Mouse (Mus musculus) neutrophil, adult 83 days (primary cell): ENCODE data around the gene Steap3. TPM values are rescaled to one million over a fixed set of nuclear protein-coding genes. Genes with fewer than 3 reads are reported as not detected.

Source experiments
- total RNA-seq, 2 experiments: library from RNA; stranded (reverse); gene quantifications; one replicate each; pipeline ENCODE4 v1.2.4; 2023

The Steap3 gene
- total RNA-seq = 10 to 100 TPM; 15.9 to 24.6 TPM

DNA sequence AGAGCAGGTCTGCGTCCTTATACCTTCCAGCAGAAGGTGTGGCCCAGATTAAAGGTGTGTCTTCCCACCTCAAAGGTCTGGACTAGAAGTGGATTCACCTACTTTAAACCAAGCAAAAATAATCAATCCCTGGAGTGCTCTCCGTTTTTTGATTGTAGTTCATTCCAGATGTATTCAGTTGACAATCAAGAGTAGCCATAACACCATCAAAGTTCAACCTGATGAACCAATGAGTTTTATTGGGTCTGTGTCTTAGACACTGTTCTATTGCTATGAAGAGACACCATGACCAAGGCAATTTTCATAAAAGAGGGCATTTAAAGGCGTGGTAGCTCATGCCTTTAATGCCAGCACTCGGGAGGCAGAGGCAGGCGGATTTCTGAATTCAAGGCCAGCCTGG is at the start of gene Steap3:
TSS of gene Steap3 (minus strand) at position 101 of the 400 bp plus-strand sequence.

Other genes starting within 250 kb of the Steap3 start
- gene Tmem37, start 198.6 kb downstream of the Steap3 start, total RNA-seq = under 1 TPM in 1 of 2 experiments, not detected in 1; 0.42 TPM
- gene Dbi, start 151.6 kb downstream of the Steap3 start, total RNA-seq = 10 to 100 TPM; 91.8 to 94.1 TPM
- 10 to 100 TPM in 1 of 2 experiments, 1 to 10 TPM in 1; 8.2 to 10.2 TPM for gene 3110009E18Rik, start 151.5 kb downstream of the Steap3 start, total RNA-seq
- gene C1ql2, start 67.9 kb upstream of the Steap3 start, total RNA-seq = not detected
- not detected for gene Marco, start 232.3 kb upstream of the Steap3 start, total RNA-seq